Mouse (Mus musculus) liver, embryonic 15.5 days (tissue): ENCODE results near the gene Hcn1. TPM values are rescaled to one million over a fixed set of nuclear protein-coding genes. Genes with fewer than 3 reads are reported as not detected.

Experiments used
- ATAC-seq: fragments of 200-750 bp; cut with Nextera tagmentation; 2 replicates; pipeline ENCODE4 v1.8.0; 2017; ENCODE audit warnings: moderate number of reproducible peaks, mild to moderate bottlenecking, moderate library complexity; ENCODE audit not compliant: insufficient read depth
- H3K27ac ChIP-seq: fragments of 300-500 bp; sonication (generic); replicated peaks from 2 replicates; pipeline ENCODE4 v1.5.1; 2015; ENCODE audit warnings: mild to moderate bottlenecking, inconsistent platforms
- H3K27me3 ChIP-seq: fragments of 300-500 bp; sonication (generic); 2 replicates; pipeline ENCODE4 v1.6.1; 2015; ENCODE audit warnings: mild to moderate bottlenecking, inconsistent platforms
- H3K36me3 ChIP-seq: fragments of 300-500 bp; sonication (generic); replicated peaks from 2 replicates; pipeline ENCODE4 v1.6.1; 2015; ENCODE audit warnings: moderate library complexity, mild to moderate bottlenecking, inconsistent platforms
- H3K4me1 ChIP-seq: fragments of 300-500 bp; sonication (generic); replicated peaks from 2 replicates; pipeline ENCODE4 v1.6.1; 2015; ENCODE audit warnings: inconsistent platforms
- H3K4me2 ChIP-seq: fragments of 300-500 bp; sonication (generic); 2 replicates; pipeline ENCODE4 v1.6.1; 2015; ENCODE audit warnings: moderate library complexity, mild to moderate bottlenecking, inconsistent platforms
- H3K4me3 ChIP-seq: fragments of 300-500 bp; sonication (generic); replicated peaks from 2 replicates; pipeline ENCODE4 v1.5.1; 2015; ENCODE audit warnings: mild to moderate bottlenecking, inconsistent platforms
- H3K9ac ChIP-seq: fragments of 300-500 bp; sonication (generic); 2 replicates; pipeline ENCODE4 v1.6.1; 2015; ENCODE audit warnings: moderate library complexity, mild to moderate bottlenecking, inconsistent platforms
- H3K9me3 ChIP-seq: fragments of 300-500 bp; sonication (generic); replicated peaks from 2 replicates; pipeline ENCODE4 v1.6.1; 2016; ENCODE audit warnings: inconsistent platforms
- WGBS: fragments of 180-500 bp; shearing (Covaris S2); methylation state at CpG from one replicate; pipeline ENCODE4 v1.1.7; 2015; ENCODE audit warnings: mixed read lengths; ENCODE audit not compliant: insufficient replicate concordance; 5-methylcytosine and 5-hydroxymethylcytosine counted together
- polyA plus RNA-seq: library from polyadenylated mRNA; unstranded; fragments of >200 nt; fragmentation: Nextera tagmentation; extraction: Ambion mirVana; gene quantifications from 2 replicates; pipeline ENCODE4 v1.2.1, GENCODE M21; 2015

Hcn1 gene
- polyA plus RNA-seq, 1 experiment from 2014 or later: 0.01 TPM

DNA sequence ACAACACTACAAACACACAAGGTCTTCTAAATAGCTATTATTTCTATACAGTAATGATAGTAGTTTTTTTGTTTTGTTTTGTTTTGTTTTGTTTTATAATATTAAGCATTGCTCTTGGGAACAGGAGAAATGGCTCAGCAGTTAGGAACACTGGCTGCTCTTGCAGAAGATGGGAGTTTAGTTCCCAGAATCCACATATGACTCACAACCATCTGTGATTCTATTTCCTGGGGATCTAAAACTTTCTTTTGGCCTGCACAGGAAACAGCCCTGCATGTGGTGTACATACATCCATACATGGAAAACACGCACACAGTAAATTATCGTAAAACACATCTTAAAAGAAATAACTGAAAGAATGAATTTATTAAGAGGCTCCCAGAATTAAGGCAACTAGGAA lies 9.8 kb downstream of the Hcn1 start:
- no peak overlapping the region for H3K4me3 ChIP-seq
- H3K27ac ChIP-seq: no peak overlapping the region
- no peaks in the 10 kb centered on the region for H3K9me3 ChIP-seq
- H3K27me3 ChIP-seq: no peaks in the 10 kb centered on the region
- no peaks in the 10 kb centered on the region for H3K36me3 ChIP-seq
- WGBS: 67% methylated on average over 2 of the region's 2 CpGs
- H3K4me1 ChIP-seq: no peaks in the 10 kb centered on the region
- no peak overlapping the region for H3K9ac ChIP-seq
- H3K4me2 ChIP-seq: no peak overlapping the region
- no peak for ATAC-seq

DNA sequence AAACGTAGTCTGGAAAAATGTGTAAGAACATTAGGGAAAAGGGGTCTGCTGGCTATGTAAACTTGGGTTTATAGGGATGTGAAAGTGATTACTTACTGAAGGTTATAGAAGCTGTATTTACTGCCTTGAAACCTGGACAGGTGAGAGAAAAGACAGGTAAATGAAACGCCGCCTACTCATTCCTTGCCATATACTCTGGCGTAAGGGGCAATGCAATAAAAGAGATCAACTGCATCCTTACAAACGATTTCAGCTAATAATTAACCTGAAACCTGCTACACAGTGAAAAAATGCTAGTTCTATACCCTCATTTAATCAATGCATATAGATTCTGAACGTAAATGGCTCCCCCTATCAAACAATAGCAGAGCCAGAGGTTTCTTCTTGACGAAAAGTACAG lies 17.4 kb downstream of the Hcn1 start:
- no peak for ATAC-seq
- Histone ChIP-seq H3K9me3 (no peaks in the 10 kb centered on the region), H3K36me3 (no peaks in the 10 kb centered on the region), H3K9ac (no peak overlapping the region), H3K4me3 (no peak overlapping the region), H3K27me3 (no peaks in the 10 kb centered on the region), H3K27ac (no peak overlapping the region), H3K4me1 (no peaks in the 10 kb centered on the region), H3K4me2 (no peak overlapping the region)
- 59% methylated on average over 7 of the region's 7 CpGs for WGBS

DNA sequence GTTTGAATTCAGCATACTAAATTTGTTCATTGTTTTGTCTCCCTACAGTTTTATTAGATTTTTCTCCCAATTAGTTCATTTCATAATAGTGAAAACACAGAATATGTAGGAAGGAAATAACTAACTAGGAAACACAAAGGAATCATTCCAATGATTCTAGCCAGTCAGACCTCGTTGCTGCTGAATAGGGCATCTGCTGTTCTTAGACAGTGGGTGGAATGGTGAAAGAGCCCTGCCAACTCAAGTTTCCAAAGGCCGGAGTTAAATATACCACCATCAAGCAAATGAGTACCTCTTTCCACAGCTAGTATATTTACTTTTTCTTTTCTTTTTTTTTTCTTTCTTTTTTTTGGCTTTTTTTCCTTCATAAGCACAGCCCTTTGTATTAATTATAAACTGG lies 55.4 kb downstream of the Hcn1 start:
- Histone ChIP-seq H3K9ac (no peak overlapping the region), H3K36me3 (no peaks in the 10 kb centered on the region), H3K4me1 (no peaks in the 10 kb centered on the region), H3K9me3 (no peaks in the 10 kb centered on the region), H3K4me2 (no peak overlapping the region), H3K4me3 (no peak overlapping the region), H3K27me3 (no peaks in the 10 kb centered on the region), H3K27ac (no peak overlapping the region)
- WGBS: 64% methylated on average over 2 of the region's 2 CpGs
- no peak for ATAC-seq

DNA sequence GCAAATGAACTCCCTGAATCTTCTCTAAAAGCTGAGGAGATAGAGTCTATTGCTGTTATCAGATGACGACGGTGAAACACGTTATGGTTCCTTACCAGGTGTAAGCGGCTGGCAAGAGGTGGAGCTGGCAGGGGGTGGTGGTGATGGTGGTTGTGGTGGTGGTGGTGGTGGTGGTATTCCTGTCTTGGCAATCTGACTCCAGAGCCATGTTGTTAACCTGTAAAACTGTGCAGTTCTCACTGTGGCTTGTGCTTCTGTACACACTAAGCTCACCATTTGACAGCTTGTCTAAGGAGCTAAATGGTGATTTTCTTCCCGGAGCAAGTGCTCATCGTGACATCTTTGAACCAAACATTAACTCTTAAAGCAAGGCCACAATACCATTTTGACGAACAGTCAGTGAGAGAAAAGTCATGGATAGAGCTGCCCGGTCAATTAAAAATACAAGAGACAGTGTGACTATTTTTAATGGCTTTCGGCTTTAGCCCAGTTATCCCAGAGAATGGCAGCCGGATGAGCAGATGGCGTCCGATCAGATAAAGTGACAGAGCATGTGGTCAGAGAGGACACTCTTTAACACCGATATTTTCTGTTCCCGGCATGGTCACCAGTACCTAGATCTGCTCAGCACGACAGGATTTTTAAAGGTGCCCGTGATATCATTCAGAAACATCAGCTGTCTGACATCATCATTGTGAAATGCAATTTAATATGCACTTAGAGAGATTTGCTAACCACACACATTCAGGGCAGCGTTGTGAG lies 56.5 kb downstream of the Hcn1 start:
- no peaks in the 10 kb centered on the region for H3K27me3 ChIP-seq
- H3K9me3 ChIP-seq: no peaks in the 10 kb centered on the region
- H3K36me3 ChIP-seq: no peaks in the 10 kb centered on the region
- no peak overlapping the region for H3K9ac ChIP-seq
- no peak for ATAC-seq
- H3K4me1 ChIP-seq: no peaks in the 10 kb centered on the region
- no peak overlapping the region for H3K27ac ChIP-seq
- 71% methylated on average over 17 of the region's 17 CpGs for WGBS
- H3K4me2 ChIP-seq: no peak overlapping the region
- H3K4me3 ChIP-seq: no peak overlapping the region

GRCm38 (mm10) chr13:117659511-117659910 lies 57.4 kb downstream of the Hcn1 start:
- H3K27me3 ChIP-seq: no peaks in the 10 kb centered on the region
- 58% methylated on average over 7 of the region's 7 CpGs for WGBS
- no peak overlapping the region for H3K9ac ChIP-seq
- no peaks in the 10 kb centered on the region for H3K9me3 ChIP-seq
- H3K36me3 ChIP-seq: no peaks in the 10 kb centered on the region
- no peak overlapping the region for H3K4me3 ChIP-seq
- no peak overlapping the region for H3K4me2 ChIP-seq
- no peak overlapping the region for H3K27ac ChIP-seq
- no peak for ATAC-seq
- no peaks in the 10 kb centered on the region for H3K4me1 ChIP-seq

GRCm38 (mm10) chr13:117662661-117663060 lies 60.5 kb downstream of the Hcn1 start:
- H3K27me3 ChIP-seq: no peaks in the 10 kb centered on the region
- no peak overlapping the region for H3K27ac ChIP-seq
- no peaks in the 10 kb centered on the region for H3K4me1 ChIP-seq
- no peak overlapping the region for H3K4me2 ChIP-seq
- no peak overlapping the region for H3K9ac ChIP-seq
- no peaks in the 10 kb centered on the region for H3K36me3 ChIP-seq
- no peak overlapping the region for H3K4me3 ChIP-seq
- H3K9me3 ChIP-seq: no peaks in the 10 kb centered on the region
- 52% methylated on average over 3 of the region's 3 CpGs for WGBS
- ATAC-seq: no peak

GRCm38 (mm10) chr13:117669303-117669702 lies 67.2 kb downstream of the Hcn1 start:
- 35% methylated on average over 2 of the region's 2 CpGs for WGBS
- Histone ChIP-seq H3K9me3 (no peaks in the 10 kb centered on the region), H3K4me2 (no peak overlapping the region)

GRCm38 (mm10) chr13:117671851-117672250 lies 69.7 kb downstream of the Hcn1 start:
- no peak overlapping the region for H3K4me2 ChIP-seq
- 58% methylated on average over 1 of the region's 1 CpGs for WGBS

More at GRCm38 (mm10) chr13:117669303-117669702, 67.2 kb downstream of the Hcn1 start:
- H3K4me3 ChIP-seq: no peak overlapping the region
- H3K27ac ChIP-seq: no peak overlapping the region
- H3K36me3 ChIP-seq: no peaks in the 10 kb centered on the region
- ATAC-seq: peak; percentile 57; the same call in 1 of the 2 replicates
- no peaks in the 10 kb centered on the region for H3K4me1 ChIP-seq
- H3K9ac ChIP-seq: no peak overlapping the region
- H3K27me3 ChIP-seq: no peaks in the 10 kb centered on the region

DNA sequence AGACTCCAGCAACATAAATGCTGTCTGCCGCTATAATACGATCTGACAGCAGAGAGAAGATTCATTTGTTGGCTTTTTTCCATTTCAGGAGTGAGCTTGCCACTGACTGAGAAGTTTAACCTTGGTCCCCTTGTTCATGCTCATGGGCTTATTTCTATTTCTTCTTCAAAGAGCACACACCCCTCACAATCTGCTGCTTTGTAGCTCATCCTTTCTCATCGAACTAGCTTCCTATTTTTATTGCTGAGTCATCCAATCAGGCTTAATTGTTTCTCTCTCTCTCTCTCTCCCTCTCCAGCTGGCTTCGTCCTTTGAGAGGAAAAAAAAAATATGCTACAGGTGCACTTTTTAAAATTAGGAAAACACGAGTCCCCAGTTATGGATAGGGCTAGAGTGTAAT lies 74.3 kb downstream of the Hcn1 start:
- Histone ChIP-seq H3K9ac (no peak overlapping the region), H3K9me3 (no peaks in the 10 kb centered on the region), H3K27ac (no peak overlapping the region), H3K27me3 (no peaks in the 10 kb centered on the region), H3K4me3 (no peak overlapping the region), H3K36me3 (no peaks in the 10 kb centered on the region), H3K4me1 (no peaks in the 10 kb centered on the region), H3K4me2 (no peak overlapping the region)
- no peak for ATAC-seq
- 53% methylated on average over 5 of the region's 5 CpGs for WGBS

More at GRCm38 (mm10) chr13:117671851-117672250, 69.7 kb downstream of the Hcn1 start:
- Histone ChIP-seq H3K36me3 (no peaks in the 10 kb centered on the region), H3K4me3 (no peak overlapping the region), H3K9ac (no peak overlapping the region), H3K9me3 (no peaks in the 10 kb centered on the region), H3K27me3 (no peaks in the 10 kb centered on the region), H3K4me1 (no peaks in the 10 kb centered on the region), H3K27ac (no peak overlapping the region)
- no peak for ATAC-seq

GRCm38 (mm10) chr13:117687670-117688069 lies 85.5 kb downstream of the Hcn1 start:
- Histone ChIP-seq H3K9me3 (no peaks in the 10 kb centered on the region), H3K27me3 (no peaks in the 10 kb centered on the region), H3K4me2 (no peak overlapping the region), H3K9ac (no peak overlapping the region), H3K36me3 (no peaks in the 10 kb centered on the region), H3K27ac (no peak overlapping the region), H3K4me3 (no peak overlapping the region), H3K4me1 (no peaks in the 10 kb centered on the region)
- no peak for ATAC-seq
- 66% methylated on average over 7 of the region's 7 CpGs for WGBS

DNA sequence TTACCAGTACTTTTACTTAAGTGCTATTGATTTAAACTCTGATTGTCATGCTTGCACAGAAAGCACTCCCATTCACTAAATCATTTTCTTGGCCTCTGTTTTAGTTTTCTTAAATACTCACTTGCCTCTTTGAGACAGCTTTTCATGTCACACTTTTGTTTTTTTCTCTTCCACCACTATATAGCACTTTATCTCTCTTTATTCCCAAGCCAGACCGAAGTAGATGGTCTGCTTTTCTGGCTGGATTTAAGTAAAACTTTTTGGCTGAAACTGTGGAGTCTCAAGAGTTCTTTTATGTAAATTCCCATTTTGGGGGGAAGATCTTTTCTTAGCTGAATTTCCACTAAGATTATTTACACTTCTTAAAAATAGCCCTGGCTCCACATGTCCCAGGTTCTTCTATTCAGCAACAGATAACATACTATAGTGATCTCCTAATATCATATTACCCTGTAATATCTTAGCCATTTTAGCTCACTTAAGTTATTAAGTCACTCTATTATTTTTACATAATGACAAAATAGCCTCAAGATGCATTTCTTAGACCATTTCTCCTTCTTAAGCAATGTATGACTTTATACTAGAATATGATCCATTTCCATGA lies 92.7 kb downstream of the Hcn1 start:
- H3K4me2 ChIP-seq: no peak overlapping the region
- no peaks in the 10 kb centered on the region for H3K36me3 ChIP-seq
- no peak for ATAC-seq
- WGBS: 34% methylated on average over 1 of the region's 1 CpGs
- no peak overlapping the region for H3K9ac ChIP-seq
- no peaks in the 10 kb centered on the region for H3K27me3 ChIP-seq
- H3K9me3 ChIP-seq: no peaks in the 10 kb centered on the region
- H3K27ac ChIP-seq: no peak overlapping the region
- H3K4me1 ChIP-seq: no peaks in the 10 kb centered on the region
- no peak overlapping the region for H3K4me3 ChIP-seq

GRCm38 (mm10) chr13:117705573-117705972 lies 103.5 kb downstream of the Hcn1 start:
- no peaks in the 10 kb centered on the region for H3K4me1 ChIP-seq
- no peaks in the 10 kb centered on the region for H3K9me3 ChIP-seq
- no peak overlapping the region for H3K9ac ChIP-seq
- ATAC-seq: no peak
- no peaks in the 10 kb centered on the region for H3K27me3 ChIP-seq
- no peak overlapping the region for H3K4me3 ChIP-seq
- H3K4me2 ChIP-seq: no peak overlapping the region
- H3K36me3 ChIP-seq: no peaks in the 10 kb centered on the region
- no peak overlapping the region for H3K27ac ChIP-seq
